Mouse (Mus musculus) lung, embryonic 14.5 days (tissue): ENCODE measurements around the gene Slc8b1. TPM values are rescaled to one million over a fixed set of nuclear protein-coding genes. Genes with fewer than 3 reads are reported as not detected.
"Not testable (repeated sequence)": the region's sequence is repeated elsewhere in the genome, so short reads cannot be mapped to it uniquely, and the experiment has no call there.

ENCODE experiments used
- ATAC-seq: fragments of 200-750 bp; cut with Nextera tagmentation; 2 replicates; pipeline ENCODE4 v1.8.0; 2017; ENCODE audit warnings: mild to moderate bottlenecking, moderate TSS enrichment, moderate library complexity; ENCODE audit not compliant: insufficient read depth
- DNase-seq: peaks from one replicate; pipeline ENCODE4 v3.0.0-alpha.2; 2015
- H3K27ac ChIP-seq: fragments of 300-500 bp; sonication (generic); 2 replicates; pipeline ENCODE4 v1.5.1; 2014; ENCODE audit warnings: low read depth, mild to moderate bottlenecking, moderate library complexity
- H3K27me3 ChIP-seq: fragments of 300-500 bp; sonication (generic); 2 replicates; pipeline ENCODE4 v1.6.1; 2014; ENCODE audit warnings: low read length, control low read depth; ENCODE audit not compliant: insufficient read depth
- H3K36me3 ChIP-seq: fragments of 300-500 bp; sonication (generic); 2 replicates; pipeline ENCODE4 v1.6.1; 2014; ENCODE audit warnings: control low read depth; ENCODE audit not compliant: insufficient read depth
- H3K4me1 ChIP-seq: fragments of 300-500 bp; sonication (generic); 2 replicates; pipeline ENCODE4 v1.6.1; 2014; ENCODE audit warnings: antibody characterized with exemption, control low read depth; ENCODE audit not compliant: insufficient read depth
- H3K4me2 ChIP-seq: fragments of 300-500 bp; sonication (generic); 2 replicates; pipeline ENCODE4 v1.6.1; 2014; ENCODE audit warnings: mild to moderate bottlenecking
- H3K4me3 ChIP-seq: fragments of 300-500 bp; sonication (generic); 2 replicates; pipeline ENCODE4 v1.5.1; 2014; ENCODE audit warnings: low read depth, low read length
- H3K9ac ChIP-seq: fragments of 300-500 bp; sonication (generic); 2 replicates; pipeline ENCODE4 v1.6.1; 2014
- H3K9me3 ChIP-seq: fragments of 300-500 bp; sonication (generic); 2 replicates; pipeline ENCODE4 v1.6.1; 2016; ENCODE audit warnings: low read depth, low read length, control low read depth
- CTCF ChIP-seq: IDR thresholded peaks from 2 replicates; pipeline ENCODE4 v1.5.1; 2016; ENCODE audit warnings: antibody characterized with exemption, low read depth
- WGBS: fragments of 180-500 bp; shearing (Covaris S2); extraction: QIAGEN DNeasy Blood & Tissue Kit; methylation state at CpG from one replicate; pipeline ENCODE4 v1.1.7; 2014; 5-methylcytosine and 5-hydroxymethylcytosine counted together
- polyA plus RNA-seq: library from polyadenylated mRNA; unstranded; fragments of >200 nt; fragmentation: Nextera tagmentation; extraction: Ambion mirVana; gene quantifications from 2 replicates; pipeline ENCODE4 v1.2.1, GENCODE M21; 2014

The Slc8b1 gene
- polyA plus RNA-seq, 1 experiment from 2014 or later: 3.6 TPM

- Histone ChIP-seq H3K27ac (no peak overlapping the region), H3K4me2 (no peak overlapping the region), H3K36me3 (peaks cover 19% of the 10 kb centered on the region; the same call in 1 of the 2 replicates), H3K4me1 (no peaks in the 10 kb centered on the region), H3K4me3 (no peak overlapping the region), H3K27me3 (no peaks in the 10 kb centered on the region), H3K9ac (no peak overlapping the region), H3K9me3 (no peaks in the 10 kb centered on the region)
- ATAC-seq (no peak), DNase-seq (no peak)
- TF ChIP-seq CTCF: no peak
- 64% methylated on average over 10 of the region's 10 CpGs for WGBS
Observed at GRCm38 (mm10) chr5:120495064-120495702, 15.8 kb upstream of the Slc8b1 start.

DNA sequence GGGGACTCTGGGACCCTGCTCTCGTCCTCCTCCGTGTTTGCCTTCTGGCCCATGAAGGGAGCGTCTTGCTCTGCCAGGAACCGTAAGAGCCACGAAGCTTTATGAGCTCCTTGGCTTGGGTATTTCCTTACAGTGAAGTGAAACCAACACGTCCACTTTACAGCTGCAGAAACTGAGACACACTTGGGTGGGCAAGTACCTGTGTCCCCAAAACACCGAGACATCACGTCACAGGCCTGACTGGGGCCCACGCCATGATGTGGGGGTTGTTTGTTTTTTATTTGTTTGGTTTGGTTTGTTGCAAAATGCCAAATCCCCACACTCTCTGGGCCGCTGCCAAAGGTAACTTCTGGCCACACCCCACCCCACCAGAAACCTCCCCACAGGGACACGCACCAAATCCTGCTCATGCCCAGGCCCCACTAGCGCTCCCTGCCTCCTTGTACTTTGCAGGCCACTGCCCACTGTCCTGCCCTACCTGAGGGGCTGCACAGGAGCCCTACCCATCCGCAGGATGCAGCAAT is 15.2 kb upstream of the Slc8b1 start:
- H3K9ac ChIP-seq: no peak overlapping the region
- ATAC-seq: no peak
- DNase-seq: no peak
- H3K9me3 ChIP-seq: no peaks in the 10 kb centered on the region
- H3K36me3 ChIP-seq: peaks cover 19% of the 10 kb centered on the region; the same call in 1 of the 2 replicates
- WGBS: 87% methylated on average over 13 of the region's 13 CpGs
- H3K4me1 ChIP-seq: no peaks in the 10 kb centered on the region
- H3K4me3 ChIP-seq: no peak overlapping the region
- no peaks in the 10 kb centered on the region for H3K27me3 ChIP-seq
- TF ChIP-seq CTCF: no peak
- H3K27ac ChIP-seq: no peak overlapping the region
- no peak overlapping the region for H3K4me2 ChIP-seq

DNA sequence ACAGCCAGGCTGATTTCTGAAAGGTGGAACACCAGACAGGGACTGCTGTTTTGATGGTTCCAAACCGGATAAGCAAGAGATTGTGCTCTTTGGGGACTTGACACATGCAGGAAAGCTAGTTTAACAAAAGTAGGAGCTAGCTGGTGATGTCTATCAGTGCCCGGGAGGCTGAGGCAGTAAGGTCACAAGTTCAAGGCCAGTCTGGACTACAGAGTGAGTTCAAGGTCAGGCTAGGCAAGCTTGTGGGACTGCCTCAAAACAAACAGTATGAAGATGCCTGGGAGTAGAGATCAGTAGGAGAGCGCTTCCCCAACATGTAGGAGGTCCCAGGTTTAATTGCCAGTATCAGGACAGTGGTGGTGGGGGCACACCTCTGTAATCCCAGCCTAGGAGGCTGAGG is 13.9 kb upstream of the Slc8b1 start:
- ATAC-seq: no peak
- Histone ChIP-seq H3K27me3 (no peaks in the 10 kb centered on the region), H3K36me3 (peaks cover 19% of the 10 kb centered on the region; the same call in 1 of the 2 replicates), H3K9ac (no peak overlapping the region), H3K27ac (no peak overlapping the region), H3K4me2 (no peak overlapping the region), H3K9me3 (no peaks in the 10 kb centered on the region), H3K4me3 (no peak overlapping the region), H3K4me1 (0 out of 2 replicates have a peak, but pooled peaks cover 1% of the 10 kb centered on the region)
- 78% methylated on average over 3 of the region's 3 CpGs for WGBS
- no peak for TF ChIP-seq CTCF
- no peak for DNase-seq

- Histone ChIP-seq H3K4me2 (no peak overlapping the region), H3K27me3 (no peaks in the 10 kb centered on the region), H3K27ac (no peak overlapping the region), H3K9ac (no peak overlapping the region), H3K4me1 (peaks cover 7% of the 10 kb centered on the region; the same call in 1 of the 2 replicates), H3K9me3 (no peaks in the 10 kb centered on the region), H3K36me3 (0 out of 2 replicates have a peak, but pooled peaks cover under 1% of the 10 kb centered on the region), H3K4me3 (no peak overlapping the region)
- DNase-seq: no peak
- no peak for ATAC-seq
- TF ChIP-seq CTCF: no peak
- WGBS: 82% methylated on average over 4 of the region's 4 CpGs
Observed at GRCm38 (mm10) chr5:120499202-120499601, 11.8 kb upstream of the Slc8b1 start.

GRCm38 (mm10) chr5:120500609-120501008 is 10.4 kb upstream of the Slc8b1 start:
- not testable (repeated sequence) for H3K9ac ChIP-seq, H3K4me3 ChIP-seq, ATAC-seq

DNA sequence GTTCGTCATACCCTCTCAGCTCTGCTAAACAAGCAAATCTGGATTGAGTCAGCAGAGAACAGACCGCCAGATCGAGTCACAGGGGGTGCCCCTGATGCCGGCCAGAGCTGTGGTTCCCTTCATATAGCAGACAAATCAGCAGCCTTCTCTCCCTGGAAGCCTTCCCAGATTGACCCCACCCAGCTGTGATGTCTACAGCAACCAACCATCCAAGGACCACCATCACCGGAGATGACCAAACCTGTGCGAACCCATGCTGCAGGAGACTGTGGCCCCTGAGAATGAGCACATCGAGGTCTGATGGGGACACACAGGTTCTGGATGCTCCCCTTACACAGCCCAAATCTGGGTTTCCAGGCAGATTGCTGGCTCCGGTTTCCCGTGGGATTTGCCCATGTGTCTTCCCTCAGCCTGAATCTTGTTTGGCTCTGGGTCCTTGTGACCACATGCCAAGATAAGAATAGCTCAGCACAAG is 8.8 kb upstream of the Slc8b1 start:
- no peak for ATAC-seq
- Histone ChIP-seq H3K27me3 (no peaks in the 10 kb centered on the region), H3K36me3 (no peaks in the 10 kb centered on the region), H3K27ac (no peak overlapping the region), H3K9me3 (no peaks in the 10 kb centered on the region), H3K4me1 (peaks cover 10% of the 10 kb centered on the region; the same call in 1 of the 2 replicates), H3K4me2 (peak overlapping the region; percentile 98), H3K9ac (peak overlapping the region; percentile 87; the same call in 1 of the 2 replicates), H3K4me3 (peak overlapping the region; percentile 93)
- WGBS: 53% methylated on average over 9 of the region's 9 CpGs
- no peak for DNase-seq
- TF ChIP-seq CTCF: no peak

More at GRCm38 (mm10) chr5:120500609-120501008, 10.4 kb upstream of the Slc8b1 start:
- 77% methylated on average over 9 of the region's 9 CpGs for WGBS
- not testable (repeated sequence) for H3K9me3 ChIP-seq, H3K27ac ChIP-seq, DNase-seq, H3K4me1 ChIP-seq, H3K4me2 ChIP-seq, H3K27me3 ChIP-seq, H3K36me3 ChIP-seq

DNA sequence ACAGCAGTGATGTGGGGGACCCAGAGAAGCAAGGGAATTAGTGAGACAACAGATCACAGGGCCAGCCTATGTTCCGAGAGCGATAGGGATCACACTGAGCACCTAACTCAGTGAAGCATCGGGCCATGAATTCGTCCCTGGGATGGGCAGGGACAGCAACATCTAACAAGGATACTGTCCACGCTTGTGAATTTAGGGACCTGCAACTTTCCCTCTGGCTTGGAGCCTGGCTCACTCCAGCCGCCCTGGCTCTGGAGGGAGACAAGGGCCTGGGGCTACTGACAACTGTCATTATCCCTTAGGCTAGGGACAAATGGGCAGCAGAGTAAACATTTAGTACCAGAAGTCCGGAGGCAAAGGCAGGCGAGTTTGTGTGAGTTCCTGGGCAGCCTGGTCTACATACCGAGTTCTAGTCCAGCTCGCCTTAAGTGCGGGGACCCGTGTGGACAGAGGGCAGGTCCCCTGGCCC is 8.3 kb upstream of the Slc8b1 start:
- H3K27ac ChIP-seq: no peak overlapping the region
- peak; percentile 6; the same call in 1 of the 2 replicates for ATAC-seq
- H3K36me3 ChIP-seq: no peaks in the 10 kb centered on the region
- no peak for DNase-seq
- H3K4me2 ChIP-seq: peak overlapping the region; percentile 98
- H3K4me3 ChIP-seq: peak overlapping the region; percentile 93
- H3K9me3 ChIP-seq: no peaks in the 10 kb centered on the region
- 6% methylated on average over 12 of the region's 12 CpGs for WGBS
- peak overlapping the region; percentile 87 for H3K9ac ChIP-seq
- H3K4me1 ChIP-seq: peaks cover 10% of the 10 kb centered on the region; the same call in 1 of the 2 replicates
- no peaks in the 10 kb centered on the region for H3K27me3 ChIP-seq
- no peak for TF ChIP-seq CTCF
